Mouse (Mus musculus) stomach, embryonic 15.5 days (tissue): Measurements from ENCODE around the gene Olfr66. TPM values are rescaled to one million over a fixed set of nuclear protein-coding genes. Genes with fewer than 3 reads are reported as not detected.
A peak's percentile ranks its signal among the peaks of the same experiment; 100 is the strongest.

Experiments
- ATAC-seq: fragments of 200-750 bp; cut with Nextera tagmentation; 2 replicates; pipeline ENCODE4 v1.8.0; 2017; ENCODE audit warnings: low read depth, moderate number of reproducible peaks, moderate TSS enrichment; ENCODE audit not compliant: insufficient read depth, low FRiP score
- H3K27ac ChIP-seq: fragments of 300-500 bp; sonication (generic); 2 replicates; pipeline ENCODE4 v1.5.1; 2015; ENCODE audit warnings: mild to moderate bottlenecking, inconsistent platforms
- H3K27me3 ChIP-seq: fragments of 300-500 bp; sonication (generic); replicated peaks from 2 replicates; pipeline ENCODE4 v1.6.1; 2015; ENCODE audit warnings: inconsistent platforms
- H3K36me3 ChIP-seq: fragments of 300-500 bp; sonication (generic); 2 replicates; pipeline ENCODE4 v1.6.1; 2015; ENCODE audit warnings: inconsistent platforms
- H3K4me1 ChIP-seq: fragments of 300-500 bp; sonication (generic); 2 replicates; pipeline ENCODE4 v1.6.1; 2015; ENCODE audit warnings: inconsistent platforms
- H3K4me2 ChIP-seq: fragments of 300-500 bp; sonication (generic); 2 replicates; pipeline ENCODE4 v1.6.1; 2015; ENCODE audit warnings: mild to moderate bottlenecking, inconsistent platforms
- H3K4me3 ChIP-seq: fragments of 300-500 bp; sonication (generic); replicated peaks from 2 replicates; pipeline ENCODE4 v1.5.1; 2015; ENCODE audit warnings: inconsistent platforms
- H3K9ac ChIP-seq: fragments of 300-500 bp; sonication (generic); 2 replicates; pipeline ENCODE4 v1.6.1; 2015; ENCODE audit warnings: inconsistent platforms
- H3K9me3 ChIP-seq: fragments of 300-500 bp; sonication (generic); 2 replicates; pipeline ENCODE4 v1.6.1; 2016; ENCODE audit warnings: inconsistent platforms
- WGBS: fragments of 180-500 bp; shearing (Covaris S2); methylation state at CpG from one replicate; pipeline ENCODE4 v1.1.7; 2015; 5-methylcytosine and 5-hydroxymethylcytosine counted together
- polyA plus RNA-seq: library from polyadenylated mRNA; unstranded; fragments of >200 nt; fragmentation: Nextera tagmentation; extraction: Ambion mirVana; gene quantifications from 2 replicates; pipeline ENCODE4 v1.2.1, GENCODE M21; 2015

Gene Olfr66
- polyA plus RNA-seq, result not detected in 2 replicates

- Histone ChIP-seq H3K9ac (no peak within 1 kb of the TSS), H3K27ac (no peak within 1 kb of the TSS), H3K9me3 (no peaks in the 10 kb centered on the region), H3K4me3 (no peak within 1 kb of the TSS), H3K27me3 (no peaks in the 10 kb centered on the region), H3K36me3 (no peaks in the 10 kb centered on the region), H3K4me1 (no peaks in the 10 kb centered on the region), H3K4me2 (no peak within 1 kb of the TSS)
- ATAC-seq, result no peak
These were observed at the start of gene Olfr66 for GRCm38 (mm10) chr7:103886152-103886551. Olfr66 (minus strand) TSS chr7:103886252.

GRCm38 (mm10) chr7:103934264-103934663, 48.2 kb upstream of the Olfr66 start, which contains the start of gene Olfr632:
Olfr632 (plus strand) TSS chr7:103934347.
- ATAC-seq, result no peak
- no peak within 1 kb of the TSS for H3K4me3 ChIP-seq
- H3K27me3 ChIP-seq, result no peaks in the 10 kb centered on the region
- no peaks in the 10 kb centered on the region for H3K4me1 ChIP-seq
- no peak within 1 kb of the TSS for H3K27ac ChIP-seq
- no peaks in the 10 kb centered on the region for H3K36me3 ChIP-seq
- 60% methylated on average over 2 of the region's 2 CpGs for WGBS
- H3K4me2 ChIP-seq, result no peak within 1 kb of the TSS
- no peak within 1 kb of the TSS for H3K9ac ChIP-seq
- no peaks in the 10 kb centered on the region for H3K9me3 ChIP-seq

DNA sequence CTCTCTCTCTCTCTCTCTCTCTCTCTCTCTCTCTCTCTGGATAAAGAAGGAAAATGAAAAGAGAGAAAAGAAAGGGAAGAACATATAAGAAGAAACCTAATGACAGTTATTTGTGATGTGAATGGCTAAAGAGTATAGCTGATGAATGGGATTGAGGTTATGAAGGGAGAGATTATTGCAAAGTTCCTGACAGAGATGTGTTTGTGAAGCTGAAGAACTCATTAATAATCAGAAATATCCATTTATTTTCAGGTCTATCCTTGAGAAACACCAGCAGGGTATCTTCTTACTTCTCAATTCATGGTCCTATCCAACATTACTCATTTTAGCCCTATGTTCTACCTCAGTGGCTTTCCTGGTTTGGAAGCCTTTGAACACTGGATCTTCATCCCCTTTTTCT, 42.5 kb upstream of the Olfr66 start, which contains the start of gene Olfr631:
Olfr631 (plus strand) TSS at position 301 of the 400 bp plus-strand sequence.
- H3K4me2 ChIP-seq, result no peak within 1 kb of the TSS
- no peak within 1 kb of the TSS for H3K9ac ChIP-seq

GRCm38 (mm10) chr7:103915338-103915737, 29.3 kb upstream of the Olfr66 start:
- Histone ChIP-seq H3K4me2 (no peak overlapping the region), H3K4me3 (no peak overlapping the region), H3K4me1 (no peaks in the 10 kb centered on the region), H3K36me3 (no peaks in the 10 kb centered on the region), H3K9me3 (no peaks in the 10 kb centered on the region), H3K9ac (no peak overlapping the region), H3K27me3 (no peaks in the 10 kb centered on the region), H3K27ac (no peak overlapping the region)
- ATAC-seq, result peak; percentile 93

More for the DNA sequence above, 42.5 kb upstream of the Olfr66 start, which contains the start of gene Olfr631:
- no peak for ATAC-seq
- Histone ChIP-seq H3K4me1 (no peaks in the 10 kb centered on the region), H3K36me3 (no peaks in the 10 kb centered on the region), H3K27ac (no peak within 1 kb of the TSS), H3K9me3 (no peaks in the 10 kb centered on the region), H3K27me3 (no peaks in the 10 kb centered on the region), H3K4me3 (no peak within 1 kb of the TSS)

GRCm38 (mm10) chr7:103912969-103913511, 27.0 kb upstream of the Olfr66 start:
- no peak for ATAC-seq
- H3K9me3 ChIP-seq, result no peaks in the 10 kb centered on the region
- 39% methylated on average over 8 of the region's 8 CpGs for WGBS

DNA sequence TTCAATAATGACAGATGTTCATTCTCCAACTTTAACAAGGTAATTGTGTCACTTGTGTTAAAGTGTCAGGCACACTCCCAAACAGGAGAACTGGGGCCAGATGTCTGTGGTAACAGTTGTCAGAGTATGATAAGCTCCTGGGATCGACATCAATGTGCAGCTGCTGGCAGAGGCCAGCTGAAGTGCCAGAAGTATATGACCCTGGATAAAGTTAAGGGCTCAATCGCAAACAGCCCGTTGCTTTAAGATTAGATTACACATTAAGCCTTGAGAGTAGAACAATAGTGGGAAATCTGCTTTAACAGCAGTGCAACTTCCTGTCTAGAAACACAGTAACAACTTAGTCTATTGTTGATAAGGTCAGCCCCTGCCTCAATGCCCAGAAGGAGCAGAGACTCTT, 24.0 kb upstream of the Olfr66 start:
- no peaks in the 10 kb centered on the region for H3K9me3 ChIP-seq
- H3K4me1 ChIP-seq, result no peaks in the 10 kb centered on the region
- H3K9ac ChIP-seq, result no peak overlapping the region
- peak; percentile 95 for ATAC-seq
- WGBS, result 21% methylated on average over 3 of the region's 3 CpGs
- no peak overlapping the region for H3K4me3 ChIP-seq
- no peaks in the 10 kb centered on the region for H3K27me3 ChIP-seq
- no peaks in the 10 kb centered on the region for H3K36me3 ChIP-seq
- no peak overlapping the region for H3K4me2 ChIP-seq
- H3K27ac ChIP-seq, result no peak overlapping the region

More at GRCm38 (mm10) chr7:103912969-103913511, 27.0 kb upstream of the Olfr66 start:
- Histone ChIP-seq H3K4me1 (no peaks in the 10 kb centered on the region), H3K27ac (no peak overlapping the region), H3K36me3 (no peaks in the 10 kb centered on the region), H3K4me3 (no peak overlapping the region), H3K4me2 (no peak overlapping the region), H3K27me3 (no peaks in the 10 kb centered on the region), H3K9ac (no peak overlapping the region)

- H3K9me3 ChIP-seq, result no peaks in the 10 kb centered on the region
- WGBS, result 77% methylated on average over 2 of the region's 2 CpGs
- no peak for ATAC-seq
- no peak within 1 kb of the TSS for H3K4me2 ChIP-seq
- H3K4me3 ChIP-seq, result no peak within 1 kb of the TSS
- H3K27me3 ChIP-seq, result no peaks in the 10 kb centered on the region
- H3K9ac ChIP-seq, result no peak within 1 kb of the TSS
- H3K4me1 ChIP-seq, result no peaks in the 10 kb centered on the region
- no peak within 1 kb of the TSS for H3K27ac ChIP-seq
- H3K36me3 ChIP-seq, result no peaks in the 10 kb centered on the region
These were observed 17.1 kb upstream of the Olfr66 start, which contains the start of gene Olfr65 for GRCm38 (mm10) chr7:103903187-103903586. Olfr65 (plus strand) TSS chr7:103903487.

- no peak within 1 kb of the TSS for H3K9ac ChIP-seq
- no peaks in the 10 kb centered on the region for H3K9me3 ChIP-seq
- no peak within 1 kb of the TSS for H3K4me3 ChIP-seq
- no peak within 1 kb of the TSS for H3K27ac ChIP-seq
- no peak for ATAC-seq
- no peak within 1 kb of the TSS for H3K4me2 ChIP-seq
- 77% methylated on average over 1 of the region's 1 CpGs for WGBS
- H3K27me3 ChIP-seq, result no peaks in the 10 kb centered on the region
- H3K4me1 ChIP-seq, result no peaks in the 10 kb centered on the region
- no peaks in the 10 kb centered on the region for H3K36me3 ChIP-seq
These were observed 8.3 kb upstream of the Olfr66 start, which contains the start of gene Olfr64 for GRCm38 (mm10) chr7:103894385-103894784. Olfr64 (minus strand) TSS chr7:103894485.

GRCm38 (mm10) chr7:103877093-103877492, 9.0 kb downstream of the Olfr66 start:
- H3K9ac ChIP-seq, result no peak overlapping the region
- H3K4me2 ChIP-seq, result no peak overlapping the region
- no peak overlapping the region for H3K27ac ChIP-seq
- peak; percentile 86; the same call in 1 of the 2 replicates for ATAC-seq
- H3K36me3 ChIP-seq, result no peaks in the 10 kb centered on the region
- H3K9me3 ChIP-seq, result no peaks in the 10 kb centered on the region
- H3K27me3 ChIP-seq, result no peaks in the 10 kb centered on the region
- no peak overlapping the region for H3K4me3 ChIP-seq
- WGBS, result 71% methylated on average over 2 of the region's 2 CpGs
- H3K4me1 ChIP-seq, result no peaks in the 10 kb centered on the region

DNA sequence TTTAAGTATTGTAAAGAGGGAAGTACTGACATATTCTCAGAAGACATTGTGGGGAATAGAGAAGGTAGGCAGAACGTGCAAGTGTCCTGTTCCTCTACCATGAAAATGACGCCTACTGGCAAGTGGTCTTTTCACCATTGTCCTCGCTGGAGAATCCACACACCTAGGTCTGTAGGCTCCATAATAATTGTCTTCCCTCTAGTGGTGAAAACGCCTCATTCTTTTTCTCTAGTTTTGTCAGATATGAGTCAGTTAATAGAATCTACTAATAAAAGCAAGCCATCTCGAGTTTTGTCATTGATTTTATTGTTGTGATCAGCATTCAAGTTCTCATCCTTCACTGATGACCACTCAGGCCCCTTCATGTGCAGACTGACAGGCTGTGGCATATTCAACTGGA, 11.6 kb downstream of the Olfr66 start:
- no peak overlapping the region for H3K4me2 ChIP-seq

DNA sequence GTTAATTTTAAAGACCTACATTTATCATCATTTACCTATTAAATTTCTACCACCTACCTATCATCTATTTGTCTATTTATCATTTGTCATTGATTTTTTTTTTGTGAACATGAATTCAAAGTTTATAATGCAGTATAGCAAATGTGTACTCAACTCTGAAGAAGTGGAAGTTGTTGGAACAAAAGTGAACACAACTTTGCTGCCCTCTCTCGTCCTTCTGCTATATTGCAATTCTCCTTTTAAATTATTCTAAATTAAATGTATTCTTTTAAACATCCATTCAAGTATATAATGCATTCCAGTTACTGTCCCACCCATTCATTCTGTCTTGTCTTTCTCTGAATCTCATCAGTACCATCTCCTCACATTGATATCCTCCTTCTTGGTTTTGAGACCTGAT, 13.0 kb downstream of the Olfr66 start:
- no peak overlapping the region for H3K27ac ChIP-seq

More for the DNA sequence above, 11.6 kb downstream of the Olfr66 start:
- H3K9me3 ChIP-seq, result no peaks in the 10 kb centered on the region
- H3K27me3 ChIP-seq, result no peaks in the 10 kb centered on the region
- ATAC-seq, result no peak
- H3K36me3 ChIP-seq, result no peaks in the 10 kb centered on the region
- no peaks in the 10 kb centered on the region for H3K4me1 ChIP-seq
- H3K9ac ChIP-seq, result no peak overlapping the region
- H3K27ac ChIP-seq, result no peak overlapping the region
- WGBS, result 40% methylated on average over 5 of the region's 5 CpGs
- no peak overlapping the region for H3K4me3 ChIP-seq

GRCm38 (mm10) chr7:103870667-103871066, 15.4 kb downstream of the Olfr66 start:
- H3K9me3 ChIP-seq, result no peaks in the 10 kb centered on the region
- no peaks in the 10 kb centered on the region for H3K36me3 ChIP-seq
- H3K9ac ChIP-seq, result no peak overlapping the region
- no peaks in the 10 kb centered on the region for H3K4me1 ChIP-seq
- H3K27me3 ChIP-seq, result no peaks in the 10 kb centered on the region
- no peak overlapping the region for H3K4me2 ChIP-seq
- ATAC-seq, result peak; percentile 85; the same call in 1 of the 2 replicates
- no peak overlapping the region for H3K4me3 ChIP-seq
- no peak overlapping the region for H3K27ac ChIP-seq

More for the DNA sequence above, 13.0 kb downstream of the Olfr66 start:
- no peak for ATAC-seq
- Histone ChIP-seq H3K4me2 (no peak overlapping the region), H3K27me3 (no peaks in the 10 kb centered on the region), H3K36me3 (no peaks in the 10 kb centered on the region), H3K4me3 (no peak overlapping the region), H3K9ac (no peak overlapping the region), H3K4me1 (no peaks in the 10 kb centered on the region), H3K9me3 (no peaks in the 10 kb centered on the region)
- WGBS, result 0% methylated on average over 1 of the region's 1 CpGs

DNA sequence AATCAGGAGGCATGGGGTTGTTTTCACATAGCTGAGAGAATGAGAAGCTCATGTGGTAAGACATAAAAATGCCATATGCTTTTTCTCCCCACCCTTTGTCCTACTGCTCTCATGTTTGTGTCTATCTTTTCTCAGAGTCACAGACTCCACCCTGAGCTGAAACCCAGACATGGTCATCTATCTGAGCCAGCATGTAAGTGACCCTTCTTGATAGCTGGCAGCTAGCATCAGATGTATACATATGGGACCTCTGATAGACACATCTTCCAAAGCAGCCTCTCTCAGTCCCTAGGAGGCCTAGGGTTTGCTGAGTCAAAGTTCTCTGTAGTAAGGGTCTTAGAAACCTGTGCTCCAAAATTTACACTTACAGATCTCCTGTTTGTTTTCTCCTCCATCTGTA, 20.3 kb downstream of the Olfr66 start:
- no peak overlapping the region for H3K9ac ChIP-seq
- H3K36me3 ChIP-seq, result no peaks in the 10 kb centered on the region
- H3K27ac ChIP-seq, result no peak overlapping the region
- no peaks in the 10 kb centered on the region for H3K4me1 ChIP-seq
- no peak overlapping the region for H3K4me3 ChIP-seq
- peak; percentile 94 for ATAC-seq
- no peaks in the 10 kb centered on the region for H3K27me3 ChIP-seq
- H3K4me2 ChIP-seq, result no peak overlapping the region
- H3K9me3 ChIP-seq, result no peaks in the 10 kb centered on the region
